Mouse (Mus musculus) ES-Bruce4 (cell line): ENCODE data around the gene Tmem176a.

ENCODE experiments used
- CTCF ChIP-seq: IDR thresholded peaks from one replicate; pipeline ENCODE4 v1.8.1; 2011; ENCODE audit warnings: low read depth, low read length
- EP300 ChIP-seq: IDR thresholded peaks from 2 replicates; pipeline ENCODE4 v1.6.1; 2011; ENCODE audit warnings: low read depth, low read length; ENCODE audit not compliant: insufficient read depth
- POLR2A ChIP-seq: IDR thresholded peaks from one replicate; pipeline ENCODE4 v1.8.1; 2011; ENCODE audit warnings: low read length; ENCODE audit not compliant: insufficient read depth

DNA sequence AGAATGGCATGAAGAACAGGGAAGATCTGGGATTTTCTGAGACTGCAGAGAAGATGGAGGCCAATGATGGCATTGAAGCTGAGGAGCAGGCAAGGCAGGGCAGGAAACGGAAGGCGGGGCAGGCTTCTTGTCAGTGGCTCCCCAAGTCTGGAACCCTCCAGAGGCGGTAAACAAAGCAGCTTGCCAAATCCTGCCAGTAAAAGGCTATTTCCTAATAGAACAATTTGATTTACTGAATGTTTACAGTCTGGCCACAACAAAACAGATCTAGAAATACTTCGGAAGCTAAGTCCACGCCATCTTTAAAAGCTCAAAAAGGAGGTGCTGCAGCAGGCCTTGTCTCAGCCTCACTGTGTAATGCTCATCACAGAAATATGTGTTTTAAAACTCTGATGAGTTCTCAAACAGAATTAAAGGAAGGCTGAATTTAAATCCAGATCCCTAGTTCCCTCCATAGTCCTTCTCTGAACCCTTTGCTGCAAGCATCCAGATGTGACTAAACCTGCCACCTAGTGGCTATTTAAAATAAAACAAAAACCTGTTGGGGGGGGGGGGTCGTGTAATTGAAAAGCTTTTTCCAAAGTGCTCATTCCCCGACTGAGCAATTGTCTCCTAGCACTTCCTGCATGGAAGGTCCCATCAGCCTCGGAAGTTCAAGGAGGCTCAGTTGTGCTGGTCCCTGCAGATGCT, 17.0 kb downstream of the Tmem176a start:
- TF ChIP-seq CTCF, result no peak
- TF ChIP-seq POLR2A, result no peak
- no peak for TF ChIP-seq EP300
